Mouse (Mus musculus) hindbrain, postnatal 0 days (tissue): Measurements from ENCODE around the gene Ankrd31. TPM values are rescaled to one million over a fixed set of nuclear protein-coding genes. Genes with fewer than 3 reads are reported as not detected.

Source experiments
- ATAC-seq: fragments of 200-750 bp; cut with Nextera tagmentation; 2 replicates; pipeline ENCODE4 v1.8.0; 2017; ENCODE audit warnings: mild to moderate bottlenecking, moderate TSS enrichment, moderate library complexity
- DNase-seq: peaks from one replicate; pipeline ENCODE4 v3.0.0-alpha.2; 2015; ENCODE audit warnings: low spot score
- H3K27ac ChIP-seq: fragments of 300-500 bp; sonication (generic); 2 replicates; pipeline ENCODE4 v1.5.1; 2014; ENCODE audit warnings: mild to moderate bottlenecking
- H3K27me3 ChIP-seq: fragments of 300-500 bp; sonication (generic); 2 replicates; pipeline ENCODE4 v1.6.1; 2014; ENCODE audit warnings: low read length, mixed read lengths; ENCODE audit not compliant: insufficient read depth
- H3K36me3 ChIP-seq: fragments of 300-500 bp; sonication (generic); 2 replicates; pipeline ENCODE4 v1.6.1; 2014; ENCODE audit warnings: low read length, mixed read lengths; ENCODE audit not compliant: insufficient read depth
- H3K4me1 ChIP-seq: fragments of 300-500 bp; sonication (generic); 2 replicates; pipeline ENCODE4 v1.6.1; 2014; ENCODE audit warnings: antibody characterized with exemption, low read length, mixed read lengths; ENCODE audit not compliant: insufficient read depth
- H3K4me2 ChIP-seq: fragments of 300-500 bp; sonication (generic); 2 replicates; pipeline ENCODE4 v1.6.1; 2014; ENCODE audit warnings: low read depth, mild to moderate bottlenecking, low read length, moderate library complexity, mixed read lengths
- H3K4me3 ChIP-seq: fragments of 300-500 bp; sonication (generic); 2 replicates; pipeline ENCODE4 v1.5.1; 2014; ENCODE audit warnings: low read length
- H3K9ac ChIP-seq: fragments of 300-500 bp; sonication (generic); replicated peaks from 2 replicates; pipeline ENCODE4 v1.6.1; 2014; ENCODE audit warnings: mild to moderate bottlenecking, low read length, moderate library complexity, mixed read lengths
- H3K9me3 ChIP-seq: fragments of 300-500 bp; sonication (generic); 2 replicates; pipeline ENCODE4 v1.6.1; 2016; ENCODE audit warnings: low read length, mixed read lengths
- CTCF ChIP-seq: IDR thresholded peaks from 2 replicates; pipeline ENCODE4 v1.5.1; 2016; ENCODE audit warnings: antibody characterized with exemption, control low read depth, low read depth
- WGBS: fragments of 180-500 bp; shearing (Covaris S2); extraction: QIAGEN DNeasy Blood & Tissue Kit; methylation state at CpG from one replicate; pipeline ENCODE4 v1.1.7; 2014; 5-methylcytosine and 5-hydroxymethylcytosine counted together
- polyA plus RNA-seq: library from polyadenylated mRNA; unstranded; fragments of >200 nt; fragmentation: Nextera tagmentation; extraction: Ambion mirVana; gene quantifications from 2 replicates; pipeline ENCODE4 v1.2.1, GENCODE M21; 2015
- total RNA-seq: library from RNA; depleted of rRNA; stranded (reverse); fragments of >200 nt; gene quantifications from 2 replicates; pipeline ENCODE4 v1.2.3, GENCODE M21; 2014

The Ankrd31 gene
- total and polyA plus RNA-seq, 2 experiments from 2014 or later = 0.05 TPM; not detected in 1

DNA sequence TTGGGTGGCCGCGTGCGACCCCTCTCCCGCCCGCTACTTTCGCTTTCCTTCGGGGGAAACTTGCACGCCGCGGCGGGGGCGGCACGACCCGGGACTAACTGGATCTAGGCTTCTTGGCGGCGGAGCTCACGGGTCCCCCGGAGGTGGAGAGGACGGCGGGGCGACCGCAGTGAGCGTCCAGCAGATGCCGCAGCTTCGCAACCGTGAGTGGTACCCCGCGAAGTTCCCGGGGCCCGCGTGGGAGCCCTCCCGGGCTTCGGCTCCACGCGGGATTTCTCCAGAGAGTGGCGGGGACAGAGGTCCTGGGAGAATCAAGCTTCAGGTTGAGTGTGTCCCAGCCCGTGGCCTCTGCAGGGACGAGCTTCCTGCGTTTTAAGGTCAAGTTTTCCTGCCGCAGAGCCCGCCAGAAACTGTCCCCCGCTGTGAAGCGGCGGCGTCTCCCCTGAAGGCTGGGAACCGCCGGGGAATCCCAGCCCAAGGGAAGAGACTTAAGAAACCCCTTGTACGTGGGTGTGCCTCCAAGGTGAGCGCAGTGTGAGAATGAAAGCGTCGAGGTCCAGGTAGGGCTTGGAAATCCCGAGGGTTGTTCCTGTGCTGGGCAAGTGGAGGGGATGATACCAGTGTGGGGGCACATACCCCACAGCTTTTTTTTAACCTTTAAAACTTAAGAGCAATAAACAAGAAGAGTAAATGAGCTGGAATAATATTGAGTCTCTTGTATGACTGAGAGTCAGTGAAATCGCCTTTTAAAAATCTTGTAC lies 177.1 kb downstream of the Ankrd31 start:
- peak overlapping the region; percentile 53 for H3K9ac ChIP-seq
- H3K4me2 ChIP-seq = peak overlapping the region; percentile 100
- peak; percentile 32 for DNase-seq
- no peak overlapping the region for H3K27ac ChIP-seq
- WGBS = 1% methylated on average over 53 of the region's 53 CpGs
- peak overlapping the region; percentile 67 for H3K4me3 ChIP-seq
- peak; percentile 68 for ATAC-seq
- no peaks in the 10 kb centered on the region for H3K4me1 ChIP-seq
- no peak for TF ChIP-seq CTCF
- H3K36me3 ChIP-seq = no peaks in the 10 kb centered on the region
- H3K27me3 ChIP-seq = no peaks in the 10 kb centered on the region
- no peaks in the 10 kb centered on the region for H3K9me3 ChIP-seq

DNA sequence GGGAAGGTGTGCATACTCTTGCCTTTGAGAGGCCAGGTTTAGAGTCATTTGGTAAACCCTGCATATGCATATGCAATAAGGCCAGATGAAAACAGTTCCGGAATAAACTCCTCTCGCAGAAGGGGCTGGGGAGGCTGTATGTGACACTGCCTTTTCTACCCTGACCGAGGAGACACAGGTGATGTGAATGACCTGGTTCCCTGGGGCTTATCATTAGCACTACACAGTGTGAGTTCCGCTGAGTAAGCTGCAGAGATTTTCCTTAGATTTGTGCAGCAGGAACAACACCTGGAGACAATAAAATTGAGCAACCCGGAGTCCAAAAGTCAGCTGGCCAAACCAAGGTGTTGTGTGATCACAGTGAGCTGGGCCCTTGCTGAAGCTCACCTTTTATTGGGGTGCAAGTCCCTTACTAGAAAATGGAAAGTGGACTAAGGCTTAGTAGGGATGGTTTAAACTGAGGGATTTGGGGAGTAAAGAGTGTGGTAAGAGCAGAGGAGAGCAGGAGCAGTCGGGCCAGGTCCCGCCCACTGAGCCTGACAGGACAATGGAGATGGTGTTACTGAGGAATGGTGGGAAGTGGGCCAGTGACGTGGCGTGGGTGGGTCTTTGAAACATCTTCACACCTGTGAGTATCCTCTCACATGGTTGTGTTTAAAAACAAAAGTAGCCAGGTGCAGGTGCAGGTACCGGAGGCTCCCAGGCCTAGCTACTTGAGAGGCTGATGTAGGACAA lies 178.1 kb downstream of the Ankrd31 start:
- H3K9ac ChIP-seq = no peak overlapping the region
- DNase-seq = no peak
- peak overlapping the region; percentile 100; the same call in 1 of the 2 replicates for H3K4me2 ChIP-seq
- no peaks in the 10 kb centered on the region for H3K27me3 ChIP-seq
- no peak for TF ChIP-seq CTCF
- no peak for ATAC-seq
- H3K27ac ChIP-seq = no peak overlapping the region
- H3K36me3 ChIP-seq = no peaks in the 10 kb centered on the region
- no peak overlapping the region for H3K4me3 ChIP-seq
- H3K4me1 ChIP-seq = no peaks in the 10 kb centered on the region
- 49% methylated on average over 10 of the region's 10 CpGs for WGBS
- H3K9me3 ChIP-seq = no peaks in the 10 kb centered on the region

DNA sequence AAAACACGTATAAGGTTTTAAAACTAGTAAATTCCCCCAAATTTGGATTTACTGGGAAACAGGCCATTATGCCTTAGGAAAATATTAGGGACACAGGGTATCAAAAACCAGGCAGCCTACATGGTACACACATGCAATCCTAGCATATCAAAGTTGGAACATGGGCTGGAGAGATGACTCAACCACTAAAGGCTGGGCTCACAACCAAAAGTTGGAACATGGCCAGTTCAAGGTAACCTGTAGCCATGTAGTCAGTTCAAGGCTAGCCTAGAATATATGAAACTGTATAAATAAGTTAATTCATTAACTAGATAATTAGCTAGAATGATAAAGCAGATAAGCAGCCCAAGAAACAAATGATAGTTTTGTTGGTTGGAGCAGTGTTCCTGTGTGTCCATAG lies 179.7 kb downstream of the Ankrd31 start:
- H3K27ac ChIP-seq = no peak overlapping the region

DNA sequence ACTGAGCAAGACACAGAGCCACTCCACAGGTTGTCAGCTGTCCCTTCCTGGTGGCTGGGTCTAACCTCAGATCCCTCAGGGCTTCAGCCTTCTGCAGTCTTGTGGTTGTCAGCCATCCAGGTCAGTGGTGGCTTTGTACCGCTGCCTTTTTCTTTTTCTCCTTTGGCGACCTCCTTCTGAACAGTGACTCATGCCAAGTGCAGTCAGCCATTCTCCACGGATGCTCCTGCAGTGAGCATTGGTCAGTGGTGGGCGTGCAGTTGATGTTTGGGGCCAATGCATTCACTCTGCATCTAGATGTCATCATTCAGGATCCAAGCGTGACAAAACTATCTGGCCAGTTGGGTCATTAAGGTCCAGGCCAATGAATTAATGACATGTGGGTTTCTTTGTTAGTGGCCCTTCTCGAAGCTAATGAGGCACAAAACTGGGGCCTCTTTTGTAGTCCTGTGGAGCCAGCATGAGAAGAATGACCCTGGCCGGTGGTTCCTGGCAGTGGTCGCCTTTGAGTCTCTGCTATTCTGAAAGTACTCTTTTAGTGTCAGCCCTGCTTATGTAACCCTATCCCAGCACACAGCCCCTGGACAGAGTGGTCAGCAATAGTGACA lies 180.5 kb downstream of the Ankrd31 start:
- no peaks in the 10 kb centered on the region for H3K9me3 ChIP-seq
- no peak overlapping the region for H3K4me3 ChIP-seq
- H3K9ac ChIP-seq = no peak overlapping the region
- H3K36me3 ChIP-seq = no peaks in the 10 kb centered on the region
- TF ChIP-seq CTCF = no peak
- no peaks in the 10 kb centered on the region for H3K4me1 ChIP-seq
- H3K27me3 ChIP-seq = no peaks in the 10 kb centered on the region
- ATAC-seq (peak; percentile 48), DNase-seq (peak; percentile 36)
- 13% methylated on average over 8 of the region's 8 CpGs for WGBS
- no peak overlapping the region for H3K27ac ChIP-seq
- H3K4me2 ChIP-seq = no peak overlapping the region

More for the DNA sequence above, 179.7 kb downstream of the Ankrd31 start:
- no peak overlapping the region for H3K4me2 ChIP-seq
- no peak overlapping the region for H3K4me3 ChIP-seq
- ATAC-seq (no peak), DNase-seq (no peak)
- no peaks in the 10 kb centered on the region for H3K36me3 ChIP-seq
- H3K9ac ChIP-seq = no peak overlapping the region
- 98% methylated on average over 1 of the region's 1 CpGs for WGBS
- H3K4me1 ChIP-seq = no peaks in the 10 kb centered on the region
- no peaks in the 10 kb centered on the region for H3K27me3 ChIP-seq
- TF ChIP-seq CTCF = no peak
- H3K9me3 ChIP-seq = no peaks in the 10 kb centered on the region

DNA sequence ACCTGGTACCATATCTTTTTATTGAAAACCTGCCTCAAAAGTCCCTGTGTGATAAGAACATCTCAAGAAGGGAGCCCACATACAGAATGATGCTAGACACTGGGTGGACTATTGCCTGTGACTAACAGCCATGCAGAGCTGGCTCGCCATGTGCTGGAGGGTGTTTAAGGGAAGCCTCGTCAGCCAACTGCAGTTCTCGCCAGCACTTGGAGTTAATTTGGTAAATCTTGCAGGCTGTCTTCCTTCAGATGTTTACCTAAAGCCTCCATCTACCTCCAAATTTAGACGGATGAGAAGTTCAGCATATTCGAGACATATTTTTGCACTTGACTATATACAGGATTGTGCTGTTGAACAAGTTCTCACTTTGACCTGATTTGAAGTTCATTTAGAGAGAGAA lies 184.7 kb downstream of the Ankrd31 start:
- no peak for ATAC-seq
- DNase-seq = no peak
- no peaks in the 10 kb centered on the region for H3K27me3 ChIP-seq
- no peak for TF ChIP-seq CTCF
- H3K9me3 ChIP-seq = no peaks in the 10 kb centered on the region
- no peak overlapping the region for H3K27ac ChIP-seq
- WGBS = 84% methylated on average over 5 of the region's 5 CpGs
- no peaks in the 10 kb centered on the region for H3K36me3 ChIP-seq
- H3K4me3 ChIP-seq = no peak overlapping the region
- H3K4me1 ChIP-seq = no peaks in the 10 kb centered on the region
- H3K4me2 ChIP-seq = no peak overlapping the region
- H3K9ac ChIP-seq = no peak overlapping the region

DNA sequence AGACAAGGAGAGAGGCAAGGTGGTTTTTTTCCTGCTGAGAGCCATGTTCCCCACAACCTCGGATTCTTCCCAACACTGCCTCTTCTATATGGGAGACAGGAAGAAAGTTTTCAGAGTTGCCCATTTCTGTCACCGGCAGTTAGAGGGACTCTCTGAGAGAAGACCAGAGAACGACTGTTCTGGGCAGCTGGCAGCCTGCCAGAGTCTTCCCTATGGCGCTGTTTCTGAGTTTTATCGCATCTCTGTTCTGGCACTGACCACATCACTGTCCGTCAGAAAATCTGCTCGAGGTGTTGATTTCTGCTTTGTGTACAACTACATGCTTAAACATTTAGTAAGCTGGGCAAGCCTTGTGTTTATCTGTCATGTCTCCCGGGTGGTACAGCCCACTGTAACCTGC lies 185.3 kb downstream of the Ankrd31 start:
- H3K4me1 ChIP-seq = no peaks in the 10 kb centered on the region
- H3K4me2 ChIP-seq = 0 out of 2 replicates have a peak overlapping the region, but pooled peaks have one; percentile 23
- no peak for TF ChIP-seq CTCF
- no peaks in the 10 kb centered on the region for H3K36me3 ChIP-seq
- 36% methylated on average over 8 of the region's 8 CpGs for WGBS
- peak; percentile 56 for DNase-seq
- no peak overlapping the region; the same call in 1 of the 2 replicates for H3K9ac ChIP-seq
- H3K27ac ChIP-seq = no peak overlapping the region
- no peaks in the 10 kb centered on the region for H3K9me3 ChIP-seq
- no peak for ATAC-seq
- no peak overlapping the region for H3K4me3 ChIP-seq
- H3K27me3 ChIP-seq = no peaks in the 10 kb centered on the region
